Mouse (Mus musculus) stomach, postnatal 0 days (tissue): ENCODE data around the gene Hnrnph3. TPM values are rescaled to one million over a fixed set of nuclear protein-coding genes. Genes with fewer than 3 reads are reported as not detected.
A peak's percentile ranks its signal among the peaks of the same experiment; 100 is the strongest.

Experiments used
- ATAC-seq: fragments of 200-750 bp; cut with Nextera tagmentation; 2 replicates; pipeline ENCODE4 v1.8.0; 2017; ENCODE audit not compliant: low FRiP score, low TSS enrichment
- DNase-seq: peaks from one replicate; pipeline ENCODE4 v3.0.0-alpha.2; 2016; ENCODE audit warnings: low spot score
- H3K27ac ChIP-seq: fragments of 300-500 bp; sonication (generic); replicated peaks from 2 replicates; pipeline ENCODE4 v1.5.1; 2014; ENCODE audit warnings: mild to moderate bottlenecking, control low read depth
- H3K27me3 ChIP-seq: fragments of 300-500 bp; sonication (generic); 2 replicates; pipeline ENCODE4 v1.6.1; 2014; ENCODE audit warnings: low read length; ENCODE audit not compliant: control insufficient read depth, insufficient read depth
- H3K36me3 ChIP-seq: fragments of 300-500 bp; sonication (generic); 2 replicates; pipeline ENCODE4 v1.6.1; 2014; ENCODE audit warnings: low read length, mixed read lengths; ENCODE audit not compliant: control insufficient read depth, insufficient read depth
- H3K4me1 ChIP-seq: fragments of 300-500 bp; sonication (generic); replicated peaks from 2 replicates; pipeline ENCODE4 v1.6.1; 2014; ENCODE audit warnings: antibody characterized with exemption; ENCODE audit not compliant: control insufficient read depth, insufficient read depth
- H3K4me2 ChIP-seq: fragments of 300-500 bp; sonication (generic); replicated peaks from 2 replicates; pipeline ENCODE4 v1.6.1; 2014; ENCODE audit warnings: low read depth, mild to moderate bottlenecking, control low read depth, moderate library complexity
- H3K4me3 ChIP-seq: fragments of 300-500 bp; sonication (generic); 2 replicates; pipeline ENCODE4 v1.5.1; 2014; ENCODE audit warnings: low read depth, low read length, control low read depth
- H3K9ac ChIP-seq: fragments of 300-500 bp; sonication (generic); 2 replicates; pipeline ENCODE4 v1.6.1; 2014; ENCODE audit warnings: mild to moderate bottlenecking, low read length, control low read depth, mixed read lengths
- H3K9me3 ChIP-seq: fragments of 300-500 bp; sonication (generic); 2 replicates; pipeline ENCODE4 v1.6.1; 2016; ENCODE audit warnings: low read length; ENCODE audit not compliant: control insufficient read depth
- CTCF ChIP-seq: IDR thresholded peaks from 2 replicates; pipeline ENCODE4 v1.5.1; 2016; ENCODE audit warnings: antibody characterized with exemption, low read depth, mild to moderate bottlenecking, moderate library complexity
- EP300 ChIP-seq: optimal IDR thresholded peaks from 2 replicates; pipeline ENCODE3; 2016; ENCODE audit warnings: antibody characterized with exemption
- WGBS: fragments of 180-500 bp; shearing (Covaris S2); extraction: QIAGEN DNeasy Blood & Tissue Kit; methylation state at CpG from one replicate; pipeline ENCODE4 v1.1.7; 2014; 5-methylcytosine and 5-hydroxymethylcytosine counted together
- polyA plus RNA-seq: library from polyadenylated mRNA; unstranded; fragments of >200 nt; fragmentation: Nextera tagmentation; extraction: Ambion mirVana; gene quantifications from 2 replicates; pipeline ENCODE4 v1.2.1, GENCODE M21; 2015

Gene Hnrnph3
- polyA plus RNA-seq, 1 experiment from 2014 or later, result 24.9 TPM

DNA sequence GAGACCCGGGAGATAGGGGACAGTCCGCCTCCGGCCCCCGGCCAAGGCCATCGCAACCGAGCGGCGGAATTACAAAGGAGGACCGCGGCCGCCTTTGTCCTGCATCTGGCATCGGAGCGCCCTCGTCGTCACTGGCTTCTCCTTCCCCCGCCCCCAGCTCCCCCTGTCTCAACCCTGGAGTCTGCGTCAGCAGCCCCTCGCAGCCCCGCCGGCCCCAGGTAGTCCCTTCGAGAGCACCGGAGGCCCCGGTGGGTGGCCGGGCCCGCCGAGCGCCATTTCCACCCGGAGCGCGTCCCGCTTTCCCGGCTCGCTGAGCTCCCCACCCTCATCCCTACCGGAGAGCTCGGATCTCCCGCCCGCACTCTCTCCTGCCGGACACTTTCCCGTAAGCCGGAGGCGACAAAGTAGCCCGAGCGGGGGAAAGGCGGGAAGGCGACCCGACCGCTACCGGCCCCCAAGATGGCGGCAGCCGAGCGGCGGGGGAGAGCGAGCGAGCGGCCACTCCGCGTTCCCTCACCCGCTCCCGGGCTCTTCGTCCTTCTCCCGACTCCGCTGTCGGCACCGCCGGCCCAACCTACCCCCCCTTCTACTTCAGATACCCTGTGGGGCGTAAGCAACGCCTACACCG lies 782 bp downstream of the Hnrnph3 start:
- H3K4me2 ChIP-seq, result peak overlapping the region; percentile 69
- peak overlapping the region; percentile 99 for H3K4me3 ChIP-seq
- no peaks in the 10 kb centered on the region for H3K9me3 ChIP-seq
- H3K27me3 ChIP-seq, result no peaks in the 10 kb centered on the region
- H3K4me1 ChIP-seq, result 0 out of 2 replicates have a peak, but pooled peaks cover 2% of the 10 kb centered on the region
- ATAC-seq (peak; percentile 16), DNase-seq (peak; percentile 70)
- no peak for TF ChIP-seq EP300
- TF ChIP-seq CTCF, result no peak
- no peaks in the 10 kb centered on the region for H3K36me3 ChIP-seq
- H3K27ac ChIP-seq, result peak overlapping the region; percentile 100
- WGBS, result under 1% methylated on average over 44 of the region's 68 CpGs
- peak overlapping the region; percentile 99 for H3K9ac ChIP-seq

DNA sequence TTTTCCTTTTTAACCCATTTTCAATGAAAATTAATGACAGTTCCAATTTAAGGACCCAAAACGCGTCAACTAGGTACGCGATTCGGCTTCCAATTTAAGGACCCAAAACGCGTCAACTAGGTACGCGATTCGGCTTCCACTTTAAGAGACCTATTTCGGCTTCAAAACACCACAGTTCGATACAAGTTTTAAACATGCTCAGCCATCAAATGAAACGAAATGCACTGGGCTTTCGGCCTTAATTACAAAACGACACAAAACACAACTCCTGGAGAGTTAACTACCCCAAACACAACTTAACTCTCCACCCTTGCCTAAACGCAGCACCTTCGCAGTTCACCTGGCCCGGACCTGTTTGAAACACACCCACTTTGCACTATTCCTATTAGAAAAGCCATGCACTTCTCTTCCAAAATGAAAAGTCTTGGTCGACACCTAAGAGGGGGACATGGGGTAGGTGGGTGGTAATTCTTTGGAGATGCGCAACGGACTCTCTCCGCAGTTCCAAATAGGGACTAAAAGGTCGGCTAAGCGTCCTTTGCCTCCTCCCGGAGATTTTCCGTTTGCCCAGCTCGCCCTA lies 1.4 kb downstream of the Hnrnph3 start:
- ATAC-seq (no peak), DNase-seq (no peak)
- peak overlapping the region; percentile 100 for H3K27ac ChIP-seq
- peak overlapping the region; percentile 99 for H3K4me3 ChIP-seq
- H3K4me2 ChIP-seq, result peak overlapping the region; percentile 69
- no peaks in the 10 kb centered on the region for H3K9me3 ChIP-seq
- peak overlapping the region; percentile 99 for H3K9ac ChIP-seq
- TF ChIP-seq CTCF, result no peak
- no peak for TF ChIP-seq EP300
- H3K36me3 ChIP-seq, result no peaks in the 10 kb centered on the region; the same call in 1 of the 2 replicates
- 0 out of 2 replicates have a peak, but pooled peaks cover 2% of the 10 kb centered on the region for H3K4me1 ChIP-seq
- no peaks in the 10 kb centered on the region for H3K27me3 ChIP-seq
- WGBS, result under 1% methylated on average over 27 of the region's 27 CpGs

GRCm38 (mm10) chr10:63021702-63022101 lies 2.3 kb downstream of the Hnrnph3 start:
- Histone ChIP-seq H3K27me3 (no peaks in the 10 kb centered on the region), H3K4me1 (0 out of 2 replicates have a peak, but pooled peaks cover 2% of the 10 kb centered on the region), H3K9ac (0 out of 2 replicates have a peak overlapping the region, but pooled peaks have one; percentile 38), H3K36me3 (no peaks in the 10 kb centered on the region; the same call in 1 of the 2 replicates), H3K4me3 (peak overlapping the region; percentile 99), H3K27ac (no peak overlapping the region), H3K4me2 (peak overlapping the region; percentile 69), H3K9me3 (no peaks in the 10 kb centered on the region)
- DNase-seq, result no peak
- no peak for ATAC-seq
- WGBS, result 22% methylated on average over 4 of the region's 4 CpGs
- TF ChIP-seq CTCF, result no peak
- TF ChIP-seq EP300, result no peak

- no peak overlapping the region for H3K27ac ChIP-seq
- 86% methylated on average over 6 of the region's 6 CpGs for WGBS
- H3K9me3 ChIP-seq, result no peaks in the 10 kb centered on the region
- no peak overlapping the region for H3K9ac ChIP-seq
- H3K27me3 ChIP-seq, result no peaks in the 10 kb centered on the region
- no peaks in the 10 kb centered on the region; the same call in none of the 2 replicates for H3K36me3 ChIP-seq
- H3K4me3 ChIP-seq, result no peak overlapping the region
- ATAC-seq (no peak), DNase-seq (no peak)
- H3K4me1 ChIP-seq, result 0 out of 2 replicates have a peak, but pooled peaks cover 2% of the 10 kb centered on the region
- H3K4me2 ChIP-seq, result no peak overlapping the region
- TF ChIP-seq EP300 (no peak), CTCF (no peak)
Observed at GRCm38 (mm10) chr10:63019304-63019703, 4.7 kb downstream of the Hnrnph3 start.

DNA sequence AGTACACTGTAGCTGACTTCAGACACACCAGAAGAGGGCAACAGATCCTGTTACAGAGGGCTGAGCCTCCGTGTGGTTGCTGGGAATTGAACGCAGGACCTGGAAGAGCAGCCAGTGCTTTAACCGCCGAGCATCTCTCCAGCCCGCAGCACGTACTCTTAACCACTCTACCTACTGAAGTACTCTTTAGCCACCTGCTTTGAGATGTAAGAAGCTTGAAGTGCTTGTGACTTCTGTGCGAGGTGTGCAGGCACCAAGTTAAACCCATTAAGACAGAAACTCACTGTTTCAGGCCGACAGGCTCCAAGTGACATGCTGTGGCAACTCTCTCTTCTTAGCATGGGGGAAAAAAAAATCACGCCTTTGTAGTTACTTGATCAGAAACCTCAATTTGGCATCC lies 9.8 kb downstream of the Hnrnph3 start:
- Histone ChIP-seq H3K27me3 (no peaks in the 10 kb centered on the region), H3K4me3 (no peak overlapping the region), H3K9ac (no peak overlapping the region), H3K4me1 (no peaks in the 10 kb centered on the region), H3K9me3 (no peaks in the 10 kb centered on the region), H3K4me2 (no peak overlapping the region), H3K36me3 (peaks cover 10% of the 10 kb centered on the region), H3K27ac (no peak overlapping the region)
- no peak for TF ChIP-seq EP300
- TF ChIP-seq CTCF, result no peak
- ATAC-seq, result no peak
- WGBS, result 89% methylated on average over 9 of the region's 9 CpGs
- DNase-seq, result no peak

GRCm38 (mm10) chr10:63013476-63013875 lies 10.5 kb downstream of the Hnrnph3 start:
- no peak for ATAC-seq
- DNase-seq, result no peak
- 77% methylated on average over 3 of the region's 3 CpGs for WGBS
- TF ChIP-seq CTCF, result no peak
- Histone ChIP-seq H3K9ac (no peak overlapping the region), H3K4me2 (no peak overlapping the region), H3K4me3 (no peak overlapping the region), H3K27ac (no peak overlapping the region), H3K9me3 (no peaks in the 10 kb centered on the region), H3K27me3 (no peaks in the 10 kb centered on the region), H3K36me3 (peaks cover 10% of the 10 kb centered on the region), H3K4me1 (no peaks in the 10 kb centered on the region)
